Mouse (Mus musculus) R1 (cell line): ENCODE results near the gene Gm20431.

Experiments
- DNase-seq: peaks from one replicate; pipeline ENCODE4 v3.0.0-alpha.2; 2018; ENCODE audit warnings: low read depth, low spot score

Gene Gm20431

DNA sequence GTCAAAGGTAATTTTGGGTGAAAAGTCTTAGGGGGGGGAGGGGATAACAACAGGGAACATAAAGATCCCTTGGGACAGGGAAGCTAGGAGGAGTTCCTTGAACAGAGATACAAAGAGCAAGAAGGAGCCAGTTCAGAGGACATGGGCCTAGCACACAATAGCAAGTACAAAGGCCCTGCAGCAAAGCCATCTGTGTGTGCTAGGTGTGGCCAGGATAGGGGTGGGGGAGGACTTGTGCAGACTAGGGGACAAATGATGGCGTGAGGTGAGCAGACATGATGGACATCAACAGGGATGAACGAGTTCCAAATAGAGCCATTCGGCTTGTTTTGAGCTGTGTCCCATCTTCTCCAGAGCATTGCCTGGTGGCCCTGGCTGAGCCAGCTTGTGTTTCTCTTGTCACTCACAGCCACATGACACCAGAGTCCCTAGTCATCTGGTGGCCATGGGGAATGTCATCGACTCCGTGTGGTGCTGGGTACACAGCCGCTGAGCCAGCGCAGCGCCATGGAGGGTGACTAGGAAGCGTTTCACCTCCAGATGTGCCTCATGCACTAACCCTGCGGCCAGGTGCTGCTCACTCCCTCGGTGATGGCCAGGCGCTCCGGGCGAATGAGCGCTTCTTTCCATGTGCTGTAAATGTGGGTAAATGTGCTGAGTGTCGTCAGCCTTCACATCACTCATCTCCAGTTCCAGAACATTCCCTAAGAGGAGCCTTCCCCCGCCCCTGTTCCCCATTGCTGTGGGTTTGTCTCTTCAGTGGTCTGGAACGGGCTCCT, 89.7 kb downstream of the Gm20431 start:
- no peak for DNase-seq

DNA sequence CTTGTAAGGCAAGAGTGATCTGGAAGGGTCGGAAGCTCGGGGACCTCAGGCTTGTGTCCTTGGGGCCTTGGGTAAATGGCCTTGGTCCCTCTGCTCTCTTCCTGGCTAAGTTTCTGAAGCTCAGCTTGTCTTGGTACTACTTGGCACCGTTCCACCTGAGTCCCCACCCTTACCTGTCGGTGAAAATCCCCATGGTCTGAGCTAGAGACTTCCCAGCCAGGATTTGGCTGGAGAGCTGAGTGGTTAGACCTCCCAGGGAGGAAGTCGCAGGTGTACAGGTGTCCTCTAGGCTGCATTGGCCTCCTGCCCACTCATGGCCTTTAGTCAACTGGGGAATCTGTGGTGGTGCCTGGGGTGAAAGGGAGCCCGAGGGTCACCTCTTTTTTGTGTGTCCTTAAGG, 90.5 kb downstream of the Gm20431 start:
- no peak for DNase-seq

DNA sequence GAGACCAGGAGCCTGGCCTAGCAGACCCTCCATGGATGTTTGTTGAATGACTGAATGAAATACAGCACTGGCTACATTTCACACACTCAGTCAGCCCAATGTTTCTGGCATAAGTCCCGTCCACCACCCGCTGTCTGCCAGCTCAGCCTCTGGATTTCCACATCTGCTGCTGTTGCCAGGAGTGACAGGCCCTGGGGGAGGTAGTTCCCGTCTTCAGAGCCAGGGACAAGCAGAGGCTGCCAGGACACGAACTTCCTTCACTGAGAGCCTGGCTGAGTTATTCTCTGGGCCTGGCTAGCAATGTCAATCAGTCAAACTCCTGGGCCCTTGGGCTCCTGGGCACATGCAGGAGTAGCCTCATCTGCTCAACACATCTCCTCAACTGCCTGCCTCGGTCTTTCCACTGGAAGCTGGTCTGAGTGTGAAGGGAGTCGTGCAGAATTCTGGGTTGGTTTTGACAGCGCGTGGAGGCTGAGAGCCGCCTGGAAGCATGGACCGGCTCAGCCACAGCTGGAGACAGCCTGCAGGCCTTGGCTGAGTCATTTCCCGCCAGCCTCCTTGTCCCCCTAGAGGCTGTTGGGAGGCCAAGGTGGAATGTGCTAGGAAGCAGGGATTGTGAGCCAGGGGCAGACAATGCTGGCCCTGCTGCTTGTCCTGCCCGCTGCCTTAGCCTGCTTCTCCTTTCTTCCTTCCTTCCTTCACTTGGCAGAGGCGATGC, 91.2 kb downstream of the Gm20431 start:
- peak; percentile 53 for DNase-seq

GRCm38 (mm10) chr2:167568112-167568511, 93.2 kb downstream of the Gm20431 start:
- DNase-seq: no peak

GRCm38 (mm10) chr2:167565682-167566081, 95.6 kb downstream of the Gm20431 start:
- no peak for DNase-seq

GRCm38 (mm10) chr2:167565312-167565656, 96.0 kb downstream of the Gm20431 start:
- no peak for DNase-seq

GRCm38 (mm10) chr2:167564551-167565311, 96.6 kb downstream of the Gm20431 start:
- DNase-seq: no peak

GRCm38 (mm10) chr2:167563703-167564102, 97.6 kb downstream of the Gm20431 start:
- no peak for DNase-seq

- no peak for DNase-seq
Observed at GRCm38 (mm10) chr2:167563035-167563434, 98.3 kb downstream of the Gm20431 start.

GRCm38 (mm10) chr2:167562101-167562500, 99.2 kb downstream of the Gm20431 start:
- no peak for DNase-seq

DNA sequence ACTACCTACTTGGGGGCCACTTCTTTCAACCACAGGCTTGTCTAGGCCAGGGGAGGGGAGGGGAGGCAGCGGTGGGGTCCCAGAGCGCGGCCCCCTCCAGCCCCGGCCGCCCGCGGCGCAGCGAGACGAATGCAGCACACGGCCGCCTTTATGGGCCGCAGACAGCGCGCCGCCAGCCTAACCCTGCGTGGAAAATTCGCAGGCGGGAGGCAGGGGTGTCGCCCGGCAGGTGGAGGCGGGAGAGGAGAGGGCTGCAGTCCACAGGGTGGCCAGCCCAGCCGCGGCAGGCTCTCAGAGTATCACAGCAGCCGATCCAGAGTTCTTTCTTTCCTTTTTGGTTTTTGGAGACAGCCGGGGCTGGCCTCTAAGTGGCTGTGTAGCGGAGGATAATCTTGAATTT, 101.9 kb downstream of the Gm20431 start:
- DNase-seq: no peak
